Mouse (Mus musculus) spleen, postnatal 4 days (tissue): ENCODE data around the gene Akr7a5.

Experiments
- DNase-seq, 2 experiments: peaks; one replicate each; pipeline ENCODE4 v3.0.0; 2022; ENCODE audit warnings: low spot score in 2 of 2

The Akr7a5 gene

DNA sequence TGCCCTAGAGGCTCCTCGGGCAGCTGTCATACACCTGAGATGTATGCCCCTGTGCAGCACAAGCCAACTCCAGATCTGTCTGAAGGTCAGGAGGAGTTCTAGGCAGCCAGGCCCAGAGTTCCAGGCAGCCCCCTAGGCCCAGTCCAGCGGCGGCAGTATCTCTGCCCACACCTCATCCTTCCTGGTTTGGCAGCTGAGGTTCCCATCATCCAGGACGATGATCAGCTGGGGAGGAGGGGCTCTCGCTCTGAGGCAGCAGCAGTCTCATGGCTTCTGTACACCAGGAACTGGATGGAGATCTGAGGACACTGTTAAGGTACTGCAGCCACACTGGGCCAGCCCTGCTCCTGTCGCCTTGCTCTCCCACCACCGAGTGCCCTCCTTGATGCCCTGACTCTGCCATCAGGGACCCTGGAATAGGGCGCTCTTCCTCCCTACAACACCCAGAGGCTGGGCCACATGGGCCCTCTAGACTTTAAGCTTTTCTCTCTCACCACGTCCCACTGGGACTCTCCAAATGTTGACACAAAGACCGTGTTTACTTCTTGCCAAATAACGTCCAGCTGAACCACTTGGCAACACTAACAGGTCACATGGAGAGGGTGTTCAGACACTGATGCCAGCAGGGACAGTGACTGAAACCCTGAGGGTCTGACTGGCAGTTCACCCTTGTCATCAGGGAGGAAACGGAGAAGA is 11.7 kb upstream of the Akr7a5 start:
- DNase-seq, result no peak

DNA sequence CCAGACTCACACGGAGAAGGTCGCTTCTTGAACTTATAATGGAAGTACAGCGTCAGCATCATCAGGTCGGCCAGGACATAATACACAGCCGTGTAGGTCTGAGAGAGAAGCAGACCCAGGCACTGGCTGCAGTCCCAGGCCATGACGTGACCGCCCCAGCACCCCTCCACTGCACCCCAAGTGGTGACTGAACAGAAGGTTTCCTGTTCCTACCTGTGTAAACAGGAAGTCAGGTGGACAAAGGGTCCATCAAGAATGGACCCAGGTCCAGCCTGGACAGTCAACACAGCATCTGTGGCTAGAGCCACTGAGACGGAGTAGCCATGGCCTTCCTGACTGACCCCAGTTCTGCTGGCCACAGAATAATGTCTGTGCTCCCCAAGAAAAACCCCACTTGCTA is 8.8 kb upstream of the Akr7a5 start:
- no peak for DNase-seq

GRCm38 (mm10) chr4:139302241-139302640 is 8.3 kb upstream of the Akr7a5 start:
- DNase-seq, result no peak

- DNase-seq, result no peak
Observed at GRCm38 (mm10) chr4:139305521-139305920, 5.0 kb upstream of the Akr7a5 start.

DNA sequence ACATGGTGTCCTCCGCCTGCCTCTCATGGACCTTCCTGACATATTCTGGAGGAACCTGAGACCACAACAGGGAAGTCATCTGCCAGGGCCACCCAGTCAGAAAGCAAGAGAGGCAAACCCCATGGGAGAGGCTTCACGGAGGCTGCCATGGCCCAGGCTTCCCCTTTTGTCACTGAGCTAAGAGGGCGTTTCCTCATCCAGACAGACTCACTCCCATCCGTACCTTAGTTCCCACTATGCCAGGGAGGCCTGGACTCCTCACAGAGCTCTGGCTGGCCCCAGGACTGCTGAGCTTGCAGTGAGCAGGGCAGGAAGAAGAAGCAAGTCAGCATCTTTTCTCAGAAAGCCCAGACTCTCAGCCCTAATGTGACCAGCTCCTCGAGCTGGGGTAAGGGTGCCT is 2.6 kb upstream of the Akr7a5 start:
- DNase-seq, result peak; percentile 65 to 72

GRCm38 (mm10) chr4:139309651-139310050 is 893 bp upstream of the Akr7a5 start:
- peak in 1 of 2 experiments; percentile 60 for DNase-seq

GRCm38 (mm10) chr4:139310899-139311701 is 556 bp downstream of the Akr7a5 start:
- peak in 1 of 2 experiments; percentile 13 for DNase-seq

- DNase-seq, result no peak
Observed at GRCm38 (mm10) chr4:139311707-139312106, 1.2 kb downstream of the Akr7a5 start.

DNA sequence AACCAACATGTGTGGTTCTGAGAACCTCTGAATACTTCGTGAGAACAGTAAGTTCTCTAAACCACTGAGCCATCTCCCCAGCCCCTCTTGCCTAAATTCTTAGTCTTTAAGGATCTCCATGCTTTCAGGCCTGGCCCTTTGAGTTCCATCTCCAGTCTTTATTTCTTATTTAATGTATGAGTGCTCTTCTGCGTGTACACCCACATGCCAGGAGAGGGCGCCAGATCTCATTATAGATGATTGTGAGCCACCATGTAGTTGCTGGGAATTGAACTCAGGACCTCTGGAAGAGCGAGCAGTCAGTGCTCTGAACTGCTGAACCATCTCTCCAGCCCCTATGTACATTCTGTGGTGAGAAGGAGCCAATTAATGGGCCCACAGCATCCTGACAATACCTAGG is 2.1 kb downstream of the Akr7a5 start:
- peak; percentile 54 to 81 for DNase-seq

GRCm38 (mm10) chr4:139318449-139318848 is 7.9 kb downstream of the Akr7a5 start:
- DNase-seq, result no peak

DNA sequence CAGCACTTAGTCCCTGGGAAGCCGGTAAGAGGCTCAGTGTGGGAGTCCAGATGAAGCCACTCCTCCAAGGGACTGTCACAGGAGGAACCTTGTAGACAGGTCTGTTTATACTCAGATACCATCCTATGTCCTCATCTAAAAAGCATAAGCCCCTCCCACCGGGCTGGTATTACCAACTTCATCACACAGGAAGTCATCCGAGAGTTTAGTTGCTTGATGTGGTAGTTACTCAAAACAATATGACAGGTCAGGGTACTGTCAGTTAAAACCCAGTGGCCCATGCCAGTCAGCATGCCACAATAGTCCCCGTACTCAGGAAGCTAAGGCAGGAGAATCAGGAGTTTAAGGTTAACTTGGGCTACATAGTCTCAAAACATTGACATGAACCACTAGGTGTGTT is 9.2 kb downstream of the Akr7a5 start:
- no peak for DNase-seq

- peak; percentile 87 to 92 for DNase-seq
Observed at GRCm38 (mm10) chr4:139330605-139331004, 20.1 kb downstream of the Akr7a5 start.

GRCm38 (mm10) chr4:139334631-139335295 is 24.2 kb downstream of the Akr7a5 start:
- DNase-seq, result no peak

GRCm38 (mm10) chr4:139335507-139335906 is 25.0 kb downstream of the Akr7a5 start:
- peak in 1 of 2 experiments; percentile 35 for DNase-seq

GRCm38 (mm10) chr4:139336822-139337483 is 26.4 kb downstream of the Akr7a5 start:
- peak; percentile 86 to 97 for DNase-seq

DNA sequence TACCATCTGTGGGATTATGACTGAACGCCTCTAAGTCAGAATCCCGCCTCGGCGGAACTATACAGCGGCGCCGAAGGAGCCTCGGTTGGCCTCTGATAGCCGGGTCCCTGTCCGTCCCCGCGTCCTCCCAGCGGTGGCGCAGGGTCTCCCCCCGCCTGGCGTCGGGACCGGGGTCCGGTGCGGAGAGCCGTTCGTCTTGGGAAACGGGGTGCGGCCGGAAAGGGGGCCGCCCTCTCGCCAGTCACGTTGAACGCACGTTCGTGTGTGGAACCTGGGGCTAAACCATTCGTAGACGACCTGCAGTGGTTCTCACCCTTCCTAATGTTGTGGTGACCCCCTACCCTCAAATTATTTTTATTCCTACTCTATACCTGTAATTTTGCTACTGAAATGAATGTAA is 27.6 kb downstream of the Akr7a5 start:
- no peak for DNase-seq

GRCm38 (mm10) chr4:139340835-139341234 is 30.3 kb downstream of the Akr7a5 start:
- no peak for DNase-seq

DNA sequence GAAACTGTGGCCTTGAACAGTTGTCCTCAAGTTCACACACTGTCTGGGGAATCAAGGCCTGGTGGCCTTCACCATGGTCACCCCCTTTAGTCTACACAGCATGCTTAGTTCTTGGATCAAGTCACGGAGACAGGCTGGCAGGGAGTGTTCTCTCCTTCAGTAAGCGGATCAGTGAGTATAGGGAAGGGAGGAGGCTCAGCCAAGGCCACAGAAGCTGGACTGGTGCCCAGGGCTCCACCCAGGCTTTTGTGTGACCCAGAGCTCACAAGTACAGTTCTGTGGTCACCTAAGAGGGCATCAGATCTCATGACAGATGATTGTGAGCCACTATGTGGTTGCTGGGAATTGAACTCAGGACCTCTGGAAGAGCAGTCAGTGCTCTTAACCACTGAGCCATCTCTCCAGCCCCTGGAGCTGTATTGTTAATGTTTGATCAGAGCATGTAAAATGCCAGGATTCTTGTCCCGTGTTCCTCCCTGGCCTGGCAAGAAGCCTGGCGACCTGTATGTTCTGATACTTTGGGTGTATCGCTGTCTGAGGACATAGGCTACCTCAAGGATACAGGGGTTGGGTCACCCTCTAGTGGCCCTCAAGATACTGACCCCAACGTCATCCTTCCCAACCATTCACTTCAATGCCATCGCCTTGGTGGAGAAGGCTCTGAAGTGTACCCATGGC is 31.2 kb downstream of the Akr7a5 start:
- peak in 1 of 2 experiments; percentile 33 for DNase-seq

DNA sequence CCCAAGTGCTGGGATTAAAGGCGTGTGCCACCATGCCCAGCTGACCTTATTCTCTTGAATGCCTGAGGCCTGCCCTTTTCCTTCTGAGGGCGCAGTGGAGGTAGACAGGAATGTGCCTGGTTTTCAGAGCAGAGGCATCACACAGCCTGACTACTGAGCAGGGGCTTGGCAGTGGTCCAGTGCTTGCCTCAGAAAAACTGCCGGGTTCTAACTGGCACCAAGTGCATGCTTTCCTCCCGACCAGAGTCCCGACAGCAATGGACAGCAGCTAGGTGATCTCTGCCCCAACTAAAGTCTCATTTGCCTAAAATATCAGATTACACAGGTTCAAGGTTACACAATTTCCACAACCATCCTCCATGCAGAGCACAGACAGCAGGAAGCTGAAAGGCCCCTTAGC is 33.2 kb downstream of the Akr7a5 start:
- DNase-seq, result no peak

DNA sequence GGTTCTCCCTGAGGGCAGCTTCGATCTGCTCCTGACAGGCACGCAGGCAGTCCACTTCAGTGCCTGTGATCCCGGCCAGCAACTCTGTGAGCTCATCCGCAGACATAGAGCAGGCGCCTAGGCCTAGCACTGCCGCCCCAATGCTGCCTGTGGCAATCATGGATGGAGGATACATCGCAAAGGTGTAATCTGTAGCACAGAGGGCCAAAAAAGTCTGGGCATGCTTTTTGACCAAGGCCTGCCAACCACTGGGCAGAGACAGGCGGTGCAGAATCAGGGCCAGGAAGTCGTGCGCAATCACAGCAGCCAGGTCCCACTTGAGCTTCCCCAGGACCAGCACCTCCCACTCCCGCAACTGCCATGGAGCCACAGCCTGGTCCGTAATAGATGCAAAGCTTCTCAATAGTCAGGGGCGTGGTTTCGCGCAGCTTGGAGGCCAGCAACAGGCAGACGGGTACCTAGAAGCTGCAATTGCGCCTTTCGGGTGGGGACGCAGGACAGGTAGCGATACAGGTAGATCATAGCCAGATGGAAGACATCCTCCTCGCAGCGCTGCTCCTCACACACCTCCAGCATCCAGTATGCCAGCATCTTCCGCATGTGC is 35.0 kb downstream of the Akr7a5 start:
- no peak for DNase-seq
